8 mouse cellular contexts compared by ENCODE assay signal in the genomic region with DNA sequence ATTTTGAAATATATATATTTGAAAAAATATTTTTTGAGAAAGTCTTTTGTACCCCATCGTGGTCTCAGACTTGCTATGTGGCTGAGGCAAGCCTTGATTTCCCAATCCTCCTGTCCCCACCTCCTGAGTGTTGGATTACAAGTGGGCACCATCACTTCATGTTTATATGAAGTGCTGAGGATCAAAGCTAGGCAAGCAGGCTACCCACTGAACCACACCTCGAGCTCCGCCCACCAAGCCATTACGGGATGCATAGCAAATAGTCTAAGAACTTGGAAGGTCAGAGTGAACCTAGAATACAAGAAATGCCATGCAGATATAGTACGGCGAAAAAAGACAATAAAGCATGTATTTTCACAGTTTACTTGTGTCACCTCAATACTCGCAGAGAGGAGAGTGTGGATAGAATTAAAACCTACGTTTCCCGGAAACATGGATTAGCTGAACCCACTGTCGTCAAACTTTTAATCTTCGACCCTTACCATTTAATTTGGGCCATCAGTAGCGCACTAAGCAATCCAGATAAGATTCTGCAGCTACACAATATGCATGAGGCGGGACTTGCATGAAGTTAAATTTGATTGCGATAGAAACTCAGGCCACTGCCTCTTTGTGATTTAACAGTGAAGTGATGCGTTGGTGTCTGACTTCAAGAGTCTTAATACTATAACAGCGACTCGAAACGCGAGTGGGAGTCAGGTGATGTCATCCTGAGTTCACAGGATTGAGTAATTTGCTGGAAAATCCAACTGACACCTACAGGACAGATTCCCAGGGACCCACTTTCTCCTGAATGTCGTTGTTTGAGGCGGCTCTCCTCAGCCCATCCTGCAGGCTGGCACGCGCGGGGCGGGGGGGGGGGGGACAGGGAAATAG. TPM values are rescaled to one million over a fixed set of nuclear protein-coding genes. Genes with fewer than 3 reads are reported as not detected.
DNase-seq lines count a peak whose midpoint lies in the region; ATAC-seq lines count a peak whose summit lies in the region.

No protein-coding gene starts in this region.

- no peaks in the 10 kb centered on the region for H3K36me3 ChIP-seq in kidney, embryonic 16.5 days (ENCODE audit: insufficient read depth, low read length)
- H3K36me3 ChIP-seq in limb, embryonic 13.5 days, result no peaks in the 10 kb centered on the region
- no peaks in the 10 kb centered on the region for H3K36me3 ChIP-seq in neural tube, embryonic 12.5 days

- DNase-seq in kidney, adult 9 months, result no peak
- DNase-seq in fat pad, adult 2 months (ENCODE audit: extremely low read depth, low read depth, low spot score), result peak; percentile 45
- DNase-seq in thymus, postnatal 4 days, result no peak
- no peak for DNase-seq in thymus, postnatal 25 days
- no peak for DNase-seq in layer of hippocampus, postnatal 25 days (ENCODE audit: extremely low spot score in 1 of 2, low spot score in 1 of 2)

- 8% methylated on average over 22 of the region's 25 CpGs for WGBS in kidney, embryonic 16.5 days
- 13% methylated on average over 21 of the region's 25 CpGs for WGBS in limb, embryonic 13.5 days
- WGBS in neural tube, embryonic 12.5 days, result 13% methylated on average over 25 of the region's 25 CpGs

- 0 out of 2 replicates have a peak, but pooled peaks cover 3% of the 10 kb centered on the region for H3K27me3 ChIP-seq in kidney, embryonic 16.5 days (ENCODE audit: insufficient read depth, low read length)
- H3K27me3 ChIP-seq in limb, embryonic 13.5 days, result no peaks in the 10 kb centered on the region
- H3K27me3 ChIP-seq in neural tube, embryonic 12.5 days (replicated peaks), result no peaks in the 10 kb centered on the region

- H3K4me3 ChIP-seq in kidney, embryonic 16.5 days (ENCODE audit: low read length), result peak overlapping the region; percentile 80
- H3K4me3 ChIP-seq in limb, embryonic 13.5 days, result peak overlapping the region; percentile 79
- peak overlapping the region; percentile 89 for H3K4me3 ChIP-seq in neural tube, embryonic 12.5 days

- peaks cover 31% of the 10 kb centered on the region for H3K4me1 ChIP-seq in kidney, embryonic 16.5 days (ENCODE audit: insufficient read depth, low read length)
- H3K4me1 ChIP-seq in limb, embryonic 13.5 days, result peaks cover 35% of the 10 kb centered on the region
- H3K4me1 ChIP-seq in neural tube, embryonic 12.5 days, result peaks cover 22% of the 10 kb centered on the region

- no peaks in the 10 kb centered on the region for H3K9me3 ChIP-seq in kidney, embryonic 16.5 days (ENCODE audit: low read length)
- H3K9me3 ChIP-seq in limb, embryonic 13.5 days, result no peaks in the 10 kb centered on the region
- H3K9me3 ChIP-seq in neural tube, embryonic 12.5 days, result no peaks in the 10 kb centered on the region

- H3K4me2 ChIP-seq in kidney, embryonic 16.5 days (replicated peaks; ENCODE audit: low read depth, low read length), result peak overlapping the region; percentile 62
- H3K4me2 ChIP-seq in limb, embryonic 13.5 days (replicated peaks), result peak overlapping the region; percentile 86
- H3K4me2 ChIP-seq in neural tube, embryonic 12.5 days (replicated peaks), result peak overlapping the region; percentile 85

- peak; percentile 5; the same call in 1 of the 2 replicates for ATAC-seq in kidney, embryonic 16.5 days (ENCODE audit: low FRiP score, low TSS enrichment)
- ATAC-seq in limb, embryonic 13.5 days (ENCODE audit: low FRiP score, low read depth), result no peak
- ATAC-seq in neural tube, embryonic 12.5 days (ENCODE audit: low FRiP score, low read depth), result peak; percentile 2; the same call in 1 of the 2 replicates

- no peak overlapping the region for H3K27ac ChIP-seq in kidney, embryonic 16.5 days (ENCODE audit: low read length)
- no peak overlapping the region for H3K27ac ChIP-seq in limb, embryonic 13.5 days
- no peak overlapping the region for H3K27ac ChIP-seq in neural tube, embryonic 12.5 days

- H3K9ac ChIP-seq in kidney, embryonic 16.5 days (replicated peaks; ENCODE audit: low read length), result peak overlapping the region; percentile 96
- peak overlapping the region; percentile 91; the same call in 1 of the 2 replicates for H3K9ac ChIP-seq in limb, embryonic 13.5 days
- H3K9ac ChIP-seq in neural tube, embryonic 12.5 days, result peak overlapping the region; percentile 92

RNA-seq across cellular contexts. Expression of a gene that starts 0.7 kb away (rescaled TPM):
- polyA plus RNA-seq in kidney, embryonic 16.5 days (2015; fragmentation: Nextera tagmentation; extraction: Ambion mirVana), result 58.7 and 61.9 TPM in 2 replicates
- 71.4 and 75.9 TPM in 2 replicates for polyA plus RNA-seq in limb, embryonic 13.5 days (2015; fragmentation: Nextera tagmentation; extraction: Ambion mirVana)
- 69.4 and 83.0 TPM in 2 replicates for polyA plus RNA-seq in neural tube, embryonic 12.5 days (2016; fragmentation: Nextera tagmentation; extraction: Ambion mirVana)
- total RNA-seq in layer of hippocampus, postnatal 25 days (2021), result 10 to 100 TPM; 23.0 to 25.5 TPM
